Mouse (Mus musculus): ENCODE results near the gene Nle1.

Nle1 gene

DNA sequence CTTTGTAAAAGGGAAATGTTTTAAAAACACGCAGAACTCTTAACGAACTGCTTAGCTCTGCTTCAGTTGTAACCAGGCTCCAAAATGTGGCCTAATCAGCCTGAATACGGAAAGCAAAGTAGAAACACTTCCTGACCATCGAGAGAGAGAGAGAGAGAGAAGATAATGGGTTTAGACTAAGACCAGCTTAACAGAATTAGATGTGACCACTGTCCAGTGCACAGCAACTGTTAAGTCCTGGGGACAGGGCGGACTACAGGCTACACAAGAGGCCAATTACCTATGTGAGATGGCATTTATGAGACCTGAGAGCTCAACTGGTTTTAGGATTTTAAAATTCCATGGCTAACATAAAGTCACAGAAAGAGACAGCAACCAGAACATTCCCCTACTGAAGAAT is 40.3 kb downstream of the Nle1 start:
- DNase-seq, result no peak

DNA sequence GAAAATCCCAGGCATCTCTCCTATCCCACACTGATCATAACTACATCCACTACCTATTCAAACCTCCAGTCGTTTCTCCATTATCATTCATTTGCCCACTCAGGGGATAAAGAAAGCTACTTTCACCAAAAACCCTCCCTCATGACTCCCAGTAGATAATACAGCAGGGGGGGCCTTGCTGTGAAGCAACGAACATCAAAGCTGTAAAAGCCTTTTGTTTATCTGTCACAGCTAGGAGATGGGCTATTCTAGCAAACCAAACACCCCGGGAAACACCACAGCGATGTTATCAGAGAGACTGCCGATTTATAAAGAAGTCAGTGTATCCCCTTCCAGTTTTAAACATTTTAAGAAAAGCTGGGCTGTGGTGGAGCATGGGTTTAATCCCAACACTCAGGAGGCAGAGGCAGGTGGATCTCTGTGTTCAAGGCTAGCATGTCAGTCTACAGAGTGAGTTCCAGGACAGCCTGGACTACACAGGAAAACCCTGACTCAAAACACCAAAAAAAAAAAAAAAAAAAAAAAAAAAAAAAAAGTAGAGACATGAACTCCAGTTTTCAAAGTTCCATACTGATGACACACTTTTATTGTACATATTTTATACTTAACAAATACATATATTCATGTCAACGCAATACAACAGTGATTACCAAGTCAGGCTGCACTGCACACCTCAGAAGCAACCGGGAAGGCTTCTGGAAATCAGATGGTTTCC is 41.2 kb downstream of the Nle1 start:
- DNase-seq, result no peak

DNA sequence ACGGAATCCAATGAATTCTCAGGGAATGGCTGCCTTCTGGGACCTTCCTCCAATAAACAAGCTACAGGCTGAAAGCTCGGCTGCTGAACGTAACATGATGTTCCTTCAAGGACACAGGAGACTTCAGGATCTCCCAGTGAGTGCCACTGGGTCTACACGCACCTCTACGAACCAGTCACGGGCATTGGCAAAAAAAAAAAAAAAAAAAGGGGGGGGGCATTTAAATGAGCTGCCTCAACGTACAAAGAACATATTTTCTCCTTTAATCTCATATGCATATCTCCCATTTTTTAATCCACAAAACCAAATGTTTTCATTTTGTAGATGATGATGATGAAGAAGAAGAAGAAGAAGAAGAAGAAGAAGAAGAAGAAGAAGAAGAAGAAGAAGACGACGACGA is 42.3 kb downstream of the Nle1 start:
- DNase-seq, result no peak

DNA sequence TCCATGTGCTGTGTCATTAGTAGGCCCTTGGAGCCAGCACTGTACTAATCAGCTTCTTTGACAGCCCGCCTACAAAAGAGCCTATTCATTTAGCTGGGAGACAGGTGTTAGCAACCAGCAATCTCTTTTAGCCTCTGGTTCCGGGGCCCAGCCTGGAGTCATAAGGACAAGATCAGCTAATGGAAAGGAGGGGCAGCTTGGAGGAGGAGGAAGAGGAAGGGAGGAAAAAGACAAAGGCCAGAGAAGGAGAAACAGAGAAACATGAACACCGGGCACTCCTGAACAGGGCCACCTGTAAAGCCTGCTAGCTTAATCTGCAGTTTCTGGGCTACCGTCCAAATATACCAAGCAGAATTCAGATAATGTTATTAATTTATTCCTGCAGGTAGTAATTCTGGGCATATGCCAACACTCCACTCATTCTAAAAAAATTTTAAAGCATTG is 44.7 kb downstream of the Nle1 start:
- DNase-seq, result no peak

DNA sequence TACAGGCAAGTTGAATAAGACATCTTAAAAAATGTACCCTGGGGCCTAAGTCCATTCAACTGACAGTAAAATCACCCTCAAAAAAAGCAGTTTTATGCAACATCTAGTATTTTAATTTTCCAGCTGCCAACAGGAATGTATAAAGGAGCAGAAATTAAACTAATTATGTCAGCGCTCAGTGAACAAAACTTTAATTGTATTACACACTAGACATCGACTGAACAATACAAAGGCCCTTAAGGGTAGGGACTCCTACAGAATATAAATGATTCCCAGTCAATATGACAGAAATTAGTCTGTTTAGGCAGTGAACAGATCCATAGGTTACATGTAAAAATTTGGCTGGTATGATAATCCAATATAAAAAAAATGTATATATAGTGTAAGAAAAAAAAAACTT is 45.2 kb downstream of the Nle1 start:
- no peak for DNase-seq

DNA sequence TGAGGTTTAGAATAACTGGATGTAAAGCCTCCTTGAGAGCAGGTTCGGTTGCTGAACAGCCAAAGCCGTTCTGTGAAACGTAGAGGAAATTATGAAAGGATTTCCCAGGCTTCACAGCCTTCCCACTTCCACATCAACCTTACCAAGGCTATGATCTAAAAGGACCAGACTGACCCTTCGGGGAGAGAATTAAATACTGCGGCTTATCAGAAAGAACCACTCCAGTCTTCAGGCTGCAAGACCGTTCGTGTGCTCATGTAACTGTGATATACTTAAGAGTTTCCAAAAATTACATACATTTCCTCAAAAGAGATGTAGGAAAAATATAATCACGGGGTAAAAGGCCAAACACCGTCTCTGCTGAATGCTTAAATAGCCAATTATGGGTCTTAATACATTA is 45.6 kb downstream of the Nle1 start:
- DNase-seq, result no peak

GRCm38 (mm10) chr11:82861558-82861957 is 46.7 kb downstream of the Nle1 start:
- DNase-seq, result no peak

DNA sequence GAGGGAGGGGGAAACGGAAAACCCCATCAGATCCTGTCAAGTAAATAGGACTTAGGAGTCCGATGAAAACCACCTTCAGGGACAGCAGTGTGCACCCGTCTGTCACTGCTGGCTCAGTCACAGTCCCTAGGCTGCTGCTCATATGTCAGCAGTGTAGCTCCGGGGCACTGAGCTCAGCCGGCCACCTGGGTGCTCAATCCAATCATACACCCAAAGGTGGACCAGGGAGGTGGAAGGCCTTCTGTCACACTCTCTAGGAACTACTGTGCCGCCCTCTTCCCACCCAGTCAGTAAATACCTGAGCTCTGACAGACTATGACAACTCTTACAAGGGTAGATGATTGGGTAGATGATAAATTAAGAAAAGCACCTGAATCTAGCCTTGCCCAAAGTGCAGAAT is 47.5 kb downstream of the Nle1 start:
- DNase-seq, result no peak

DNA sequence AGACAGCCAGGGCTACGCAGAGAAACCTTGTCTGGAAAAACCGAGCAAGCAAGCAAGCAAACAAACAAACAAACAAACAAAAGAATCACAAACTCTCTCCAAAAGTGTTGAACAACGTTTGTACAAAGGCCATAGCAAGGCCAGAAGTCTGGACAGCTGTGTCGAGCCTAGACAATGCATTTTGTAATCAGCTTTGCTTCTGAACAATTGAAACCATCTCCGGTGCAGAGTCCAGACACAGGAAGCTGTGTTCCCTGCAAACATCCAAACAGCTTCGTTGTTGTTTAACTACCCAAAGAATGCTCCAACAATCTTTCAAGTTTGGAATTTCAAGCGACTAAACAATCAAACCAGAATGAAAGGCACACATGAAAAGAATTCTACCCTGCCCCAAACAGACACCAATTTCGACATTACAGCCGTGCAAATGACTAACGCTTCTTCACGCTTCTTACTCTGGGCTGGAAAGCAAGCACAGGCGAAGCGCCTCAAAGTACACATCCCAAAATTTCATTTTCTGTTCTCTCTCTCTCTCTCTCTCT is 50.8 kb downstream of the Nle1 start:
- no peak for DNase-seq

DNA sequence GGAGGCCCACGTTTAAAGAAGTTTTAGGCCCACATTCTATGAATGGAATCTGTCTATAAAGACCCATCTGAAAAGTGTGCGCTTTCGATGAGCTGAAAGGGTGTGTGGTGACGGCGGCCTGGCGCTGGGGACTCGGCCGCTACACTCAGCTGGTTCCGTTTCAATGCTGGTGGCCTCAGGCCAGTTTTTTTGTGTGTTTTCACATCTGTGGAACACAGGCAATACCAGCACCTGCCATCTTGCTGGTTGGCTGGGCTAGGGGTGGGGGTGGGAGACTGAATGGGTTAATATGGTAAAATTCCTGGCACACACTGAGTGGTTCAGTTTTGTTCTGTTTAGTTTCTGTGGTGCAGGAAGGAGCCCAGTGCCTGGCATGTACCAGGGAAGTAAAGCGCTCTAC is 52.2 kb downstream of the Nle1 start:
- DNase-seq, result no peak

DNA sequence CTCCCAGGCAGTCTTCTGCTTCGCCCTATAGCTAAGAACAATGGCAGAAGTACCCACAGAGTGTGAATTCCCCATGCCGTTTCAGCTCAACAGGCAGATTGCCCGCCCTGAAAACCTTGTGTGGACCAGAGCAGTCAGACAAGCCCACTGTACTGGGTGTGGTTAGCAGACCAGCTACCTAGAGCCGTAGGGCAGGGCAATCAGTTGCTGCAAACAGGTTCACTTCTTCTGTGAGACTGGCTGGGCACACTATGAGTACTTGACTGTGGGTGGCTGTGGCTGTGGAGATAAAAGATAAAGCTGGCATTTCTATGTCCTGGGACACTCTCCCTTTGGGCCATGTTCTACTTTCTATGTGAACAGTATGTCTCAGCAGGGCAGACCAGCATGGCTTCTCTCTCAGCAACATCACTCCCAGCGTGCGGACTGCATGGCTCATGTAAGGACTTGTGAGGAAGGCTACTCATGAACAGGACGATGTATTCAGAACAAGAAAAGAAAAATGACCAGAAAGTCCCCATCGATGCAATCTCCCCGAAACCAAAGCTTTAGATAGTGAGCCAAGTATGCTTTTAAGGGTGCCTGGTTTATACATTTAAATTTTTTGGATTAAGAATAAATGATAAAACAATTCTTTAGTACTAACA is 52.8 kb downstream of the Nle1 start:
- DNase-seq, result no peak

DNA sequence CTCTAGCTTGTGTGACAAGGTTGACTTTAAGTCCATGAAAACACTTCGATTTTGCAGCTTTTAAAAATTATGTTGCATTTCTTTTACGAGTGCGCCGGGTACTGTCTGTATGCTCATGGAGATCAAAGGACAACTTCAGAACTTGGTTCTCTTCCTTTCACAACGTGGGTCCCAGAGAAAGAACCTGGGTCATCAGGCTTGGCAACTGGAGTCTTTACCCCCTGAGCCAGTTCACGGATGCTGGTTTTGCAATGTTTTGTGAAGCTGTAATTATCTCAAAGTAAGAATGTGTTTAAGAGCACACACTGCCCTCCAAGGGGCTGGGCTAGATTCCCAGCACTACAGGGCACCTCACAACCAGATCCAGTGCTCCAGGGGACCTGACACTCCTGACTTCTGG is 54.1 kb downstream of the Nle1 start:
- no peak for DNase-seq

DNA sequence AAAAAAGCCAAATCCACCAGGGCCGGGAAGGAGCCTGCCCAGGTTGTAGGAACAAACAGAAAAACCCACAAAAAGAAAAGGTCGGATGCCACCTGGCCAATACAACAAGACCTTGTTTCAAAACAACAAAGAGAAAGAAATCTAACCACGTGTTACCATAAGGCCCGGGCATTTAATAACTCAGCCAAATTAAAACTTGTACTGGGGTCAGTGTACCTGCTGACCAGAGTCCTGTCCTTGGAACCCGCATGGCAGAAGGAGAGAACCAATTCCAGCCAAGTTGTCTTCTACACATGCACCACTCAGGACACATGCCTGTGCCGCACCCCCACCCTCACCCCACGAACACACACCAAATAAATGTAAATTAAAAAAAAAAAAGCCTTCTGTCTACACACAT is 55.3 kb downstream of the Nle1 start:
- DNase-seq, result no peak

- DNase-seq, result no peak
Measured at GRCm38 (mm10) chr11:82852540-82852939, 55.7 kb downstream of the Nle1 start.

DNA sequence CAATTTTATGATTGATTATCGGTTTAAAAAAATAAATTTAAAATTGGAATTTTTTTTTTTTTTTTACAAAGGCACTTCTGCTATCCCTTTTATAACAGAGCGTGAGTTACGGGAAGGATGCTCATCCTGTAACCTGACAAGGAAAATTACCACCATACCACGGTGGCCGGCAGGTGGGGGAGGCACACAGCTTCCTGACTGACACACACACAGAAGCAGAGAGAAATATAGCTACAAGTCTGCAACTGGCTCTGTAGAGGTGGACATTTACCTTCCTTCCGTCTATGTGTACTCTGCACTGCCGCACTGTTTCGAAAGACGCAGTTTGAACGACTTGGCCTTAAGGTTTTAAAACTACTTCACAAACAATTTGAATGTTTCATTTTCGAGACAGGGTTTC is 56.1 kb downstream of the Nle1 start:
- DNase-seq, result no peak
